Mouse (Mus musculus): ENCODE data around the gene Fpgs.

GRCm38 (mm10) chr2:32654743-32655393 lies 49.1 kb downstream of the Fpgs start:
- TF ChIP-seq CTCF (IDR thresholded peaks at IDR 0.05; ENCODE audit: control insufficient read depth, insufficient read depth, insufficient read length) (no peak), MYOD1 (IDR thresholded peaks at IDR 0.05; ENCODE audit: control insufficient read depth, insufficient read length, low read depth) (no peak)
